Mouse (Mus musculus) lung, embryonic 16.5 days (tissue): ENCODE data around the gene Ptk7. TPM values are rescaled to one million over a fixed set of nuclear protein-coding genes. Genes with fewer than 3 reads are reported as not detected.
A peak's percentile ranks its signal among the peaks of the same experiment; 100 is the strongest.

Source experiments
- ATAC-seq: fragments of 200-750 bp; cut with Nextera tagmentation; 2 replicates; pipeline ENCODE4 v1.8.0; 2017; ENCODE audit warnings: low read depth, mild to moderate bottlenecking, moderate library complexity
- H3K27ac ChIP-seq: fragments of 300-500 bp; sonication (generic); 2 replicates; pipeline ENCODE4 v1.5.1; 2014; ENCODE audit warnings: mild to moderate bottlenecking, control low read depth, low read length
- H3K27me3 ChIP-seq: fragments of 300-500 bp; sonication (generic); 2 replicates; pipeline ENCODE4 v1.6.1; 2014; ENCODE audit warnings: low read depth, low read length, mixed read lengths; ENCODE audit not compliant: control insufficient read depth, insufficient read depth
- H3K36me3 ChIP-seq: fragments of 300-500 bp; sonication (generic); 2 replicates; pipeline ENCODE4 v1.6.1; 2014; ENCODE audit warnings: low read length; ENCODE audit not compliant: control insufficient read depth, insufficient read depth
- H3K4me1 ChIP-seq: fragments of 300-500 bp; sonication (generic); replicated peaks from 2 replicates; pipeline ENCODE4 v1.6.1; 2014; ENCODE audit warnings: low read length, mixed read lengths; ENCODE audit not compliant: control insufficient read depth, insufficient read depth
- H3K4me2 ChIP-seq: fragments of 300-500 bp; sonication (generic); 2 replicates; pipeline ENCODE4 v1.6.1; 2014; ENCODE audit warnings: low read depth, low read length, control low read depth
- H3K4me3 ChIP-seq: fragments of 300-500 bp; sonication (generic); 2 replicates; pipeline ENCODE4 v1.5.1; 2014; ENCODE audit warnings: mild to moderate bottlenecking, low read length, control low read depth
- H3K9ac ChIP-seq: fragments of 300-500 bp; sonication (generic); 2 replicates; pipeline ENCODE4 v1.6.1; 2014; ENCODE audit warnings: low read length, control low read depth
- H3K9me3 ChIP-seq: fragments of 300-500 bp; sonication (generic); 2 replicates; pipeline ENCODE4 v1.6.1; 2016; ENCODE audit warnings: low read length; ENCODE audit not compliant: control insufficient read depth
- WGBS: fragments of 180-500 bp; shearing (Covaris S2); extraction: QIAGEN DNeasy Blood & Tissue Kit; methylation state at CpG from one replicate; pipeline ENCODE4 v1.1.7; 2014; 5-methylcytosine and 5-hydroxymethylcytosine counted together
- polyA plus RNA-seq: library from polyadenylated mRNA; unstranded; fragments of >200 nt; fragmentation: Nextera tagmentation; extraction: Ambion mirVana; gene quantifications from 2 replicates; pipeline ENCODE4 v1.2.1, GENCODE M21; 2015

Ptk7 gene
- polyA plus RNA-seq, 1 experiment from 2014 or later: 143 TPM

GRCm38 (mm10) chr17:46552151-46552550, 77.2 kb downstream of the Ptk7 start:
- ATAC-seq: no peak
- H3K9ac ChIP-seq: no peak overlapping the region
- no peaks in the 10 kb centered on the region for H3K27me3 ChIP-seq
- no peak overlapping the region for H3K4me3 ChIP-seq
- H3K9me3 ChIP-seq: no peaks in the 10 kb centered on the region
- H3K27ac ChIP-seq: peak overlapping the region; percentile 76; the same call in 1 of the 2 replicates
- WGBS: 83% methylated on average over 7 of the region's 7 CpGs
- H3K4me1 ChIP-seq: peaks cover 33% of the 10 kb centered on the region
- H3K36me3 ChIP-seq: peaks cover 30% of the 10 kb centered on the region
- H3K4me2 ChIP-seq: peak overlapping the region; percentile 90; the same call in 1 of the 2 replicates

GRCm38 (mm10) chr17:46551369-46551768, 77.9 kb downstream of the Ptk7 start:
- Histone ChIP-seq H3K4me3 (no peak overlapping the region), H3K9me3 (no peaks in the 10 kb centered on the region), H3K4me2 (no peak overlapping the region), H3K27ac (no peak overlapping the region), H3K4me1 (peaks cover 36% of the 10 kb centered on the region), H3K9ac (no peak overlapping the region), H3K36me3 (peaks cover 30% of the 10 kb centered on the region), H3K27me3 (no peaks in the 10 kb centered on the region; the same call in 1 of the 2 replicates)
- no peak for ATAC-seq
- WGBS: 89% methylated on average over 6 of the region's 6 CpGs

GRCm38 (mm10) chr17:46550904-46551303, 78.4 kb downstream of the Ptk7 start:
- Histone ChIP-seq H3K36me3 (peaks cover 30% of the 10 kb centered on the region), H3K9me3 (no peaks in the 10 kb centered on the region), H3K27ac (no peak overlapping the region), H3K4me2 (no peak overlapping the region), H3K27me3 (no peaks in the 10 kb centered on the region; the same call in 1 of the 2 replicates), H3K4me1 (peaks cover 40% of the 10 kb centered on the region), H3K9ac (no peak overlapping the region), H3K4me3 (no peak overlapping the region)
- no peak for ATAC-seq
- 91% methylated on average over 7 of the region's 7 CpGs for WGBS

GRCm38 (mm10) chr17:46549642-46550041, 79.7 kb downstream of the Ptk7 start:
- no peaks in the 10 kb centered on the region for H3K9me3 ChIP-seq
- no peak overlapping the region for H3K4me2 ChIP-seq
- H3K4me3 ChIP-seq: no peak overlapping the region
- H3K27me3 ChIP-seq: no peaks in the 10 kb centered on the region; the same call in 1 of the 2 replicates
- H3K9ac ChIP-seq: no peak overlapping the region
- H3K4me1 ChIP-seq: peaks cover 43% of the 10 kb centered on the region
- peaks cover 30% of the 10 kb centered on the region for H3K36me3 ChIP-seq
- ATAC-seq: no peak
- 86% methylated on average over 9 of the region's 9 CpGs for WGBS
- no peak overlapping the region for H3K27ac ChIP-seq

GRCm38 (mm10) chr17:46549193-46549592, 80.1 kb downstream of the Ptk7 start:
- H3K9ac ChIP-seq: no peak overlapping the region
- H3K36me3 ChIP-seq: peaks cover 30% of the 10 kb centered on the region
- no peak overlapping the region for H3K27ac ChIP-seq
- no peaks in the 10 kb centered on the region; the same call in 1 of the 2 replicates for H3K27me3 ChIP-seq
- no peak for ATAC-seq
- WGBS: 34% methylated on average over 8 of the region's 8 CpGs
- H3K4me1 ChIP-seq: peaks cover 39% of the 10 kb centered on the region
- no peak overlapping the region for H3K4me2 ChIP-seq
- no peak overlapping the region for H3K4me3 ChIP-seq
- H3K9me3 ChIP-seq: no peaks in the 10 kb centered on the region

GRCm38 (mm10) chr17:46548741-46549140, 80.6 kb downstream of the Ptk7 start:
- no peak overlapping the region for H3K9ac ChIP-seq
- peaks cover 30% of the 10 kb centered on the region for H3K36me3 ChIP-seq
- H3K27me3 ChIP-seq: no peaks in the 10 kb centered on the region; the same call in 1 of the 2 replicates
- no peaks in the 10 kb centered on the region for H3K9me3 ChIP-seq
- 62% methylated on average over 11 of the region's 11 CpGs for WGBS
- ATAC-seq: no peak
- no peak overlapping the region for H3K27ac ChIP-seq
- H3K4me1 ChIP-seq: peaks cover 34% of the 10 kb centered on the region
- H3K4me3 ChIP-seq: no peak overlapping the region
- H3K4me2 ChIP-seq: no peak overlapping the region

GRCm38 (mm10) chr17:46547923-46548322, 81.4 kb downstream of the Ptk7 start:
- peaks cover 26% of the 10 kb centered on the region for H3K4me1 ChIP-seq
- H3K27ac ChIP-seq: no peak overlapping the region
- no peak overlapping the region for H3K4me2 ChIP-seq
- ATAC-seq: no peak
- H3K4me3 ChIP-seq: no peak overlapping the region
- no peak overlapping the region for H3K9ac ChIP-seq
- no peaks in the 10 kb centered on the region; the same call in 1 of the 2 replicates for H3K27me3 ChIP-seq
- H3K9me3 ChIP-seq: no peaks in the 10 kb centered on the region
- H3K36me3 ChIP-seq: peaks cover 30% of the 10 kb centered on the region
- WGBS: 30% methylated on average over 3 of the region's 3 CpGs

- no peaks in the 10 kb centered on the region for H3K9me3 ChIP-seq
- 24% methylated on average over 8 of the region's 8 CpGs for WGBS
- peak overlapping the region; percentile 60 for H3K4me3 ChIP-seq
- no peak overlapping the region for H3K4me2 ChIP-seq
- H3K36me3 ChIP-seq: peaks cover 28% of the 10 kb centered on the region
- H3K9ac ChIP-seq: no peak overlapping the region
- no peak for ATAC-seq
- no peak overlapping the region for H3K27ac ChIP-seq
- no peaks in the 10 kb centered on the region; the same call in 1 of the 2 replicates for H3K27me3 ChIP-seq
- H3K4me1 ChIP-seq: peaks cover 19% of the 10 kb centered on the region
These were observed 82.3 kb downstream of the Ptk7 start for GRCm38 (mm10) chr17:46546995-46547394.

GRCm38 (mm10) chr17:46546591-46546990, 82.7 kb downstream of the Ptk7 start:
- peaks cover 19% of the 10 kb centered on the region for H3K4me1 ChIP-seq
- no peaks in the 10 kb centered on the region; the same call in 1 of the 2 replicates for H3K27me3 ChIP-seq
- 24% methylated on average over 7 of the region's 7 CpGs for WGBS
- H3K9me3 ChIP-seq: no peaks in the 10 kb centered on the region
- peak overlapping the region; percentile 90 for H3K4me2 ChIP-seq
- H3K9ac ChIP-seq: peak overlapping the region; percentile 76
- H3K4me3 ChIP-seq: peak overlapping the region; percentile 60
- peaks cover 28% of the 10 kb centered on the region for H3K36me3 ChIP-seq
- ATAC-seq: no peak
- H3K27ac ChIP-seq: no peak overlapping the region
